Mouse (Mus musculus): Measurements from ENCODE around the gene Hs6st2. TPM values are rescaled to one million over a fixed set of nuclear protein-coding genes. Genes with fewer than 3 reads are reported as not detected.

The Hs6st2 gene
- polyA plus RNA-seq, 1 experiment from 2014 or later: 0.27 TPM

DNA sequence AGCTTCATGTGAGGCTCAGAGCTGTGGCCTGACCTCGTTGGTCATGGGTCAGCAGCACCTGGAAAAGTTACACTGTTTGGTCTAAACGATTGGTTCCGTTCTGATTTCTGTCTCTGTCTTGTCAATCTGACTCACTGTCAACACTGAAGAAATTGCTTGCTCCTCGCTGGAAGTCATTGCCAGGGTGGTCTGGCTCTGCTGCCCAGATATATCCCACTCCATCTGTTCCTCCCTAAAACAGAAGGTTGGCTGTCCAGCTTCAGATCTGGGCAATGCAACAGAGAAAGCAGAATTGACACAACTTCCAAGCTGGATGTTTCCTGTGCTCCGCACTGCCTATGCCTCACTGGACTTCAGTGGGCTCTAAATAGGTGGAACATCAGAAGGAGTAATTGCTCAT, 256.6 kb downstream of the Hs6st2 start:
- Histone ChIP-seq H3K9ac (replicated peaks) (no peak overlapping the region), H3K4me3 (ENCODE audit: low read depth, low read length) (no peak overlapping the region), H3K27ac (ENCODE audit: low read depth) (no peak overlapping the region), H3K4me1 (ENCODE audit: insufficient read depth) (no peaks in the 10 kb centered on the region), H3K36me3 (replicated peaks; ENCODE audit: insufficient read depth, low read length) (no peaks in the 10 kb centered on the region), H3K4me2 (ENCODE audit: low read depth, low read length) (no peak overlapping the region), H3K9me3 (ENCODE audit: low read length) (no peaks in the 10 kb centered on the region), H3K27me3 (ENCODE audit: insufficient read depth, low read length) (0 out of 2 replicates have a peak, but pooled peaks cover 3% of the 10 kb centered on the region)
- 80% methylated on average over 5 of the region's 5 CpGs for WGBS (ENCODE audit: insufficient replicate concordance)
- no peak for DNase-seq
- no peak for TF ChIP-seq CTCF (IDR thresholded peaks at IDR 0.05; ENCODE audit: low read depth)
- no peak for TF ChIP-seq EP300 (IDR thresholded peaks at IDR 0.05; ENCODE audit: low read depth)
- no peak for ATAC-seq

DNA sequence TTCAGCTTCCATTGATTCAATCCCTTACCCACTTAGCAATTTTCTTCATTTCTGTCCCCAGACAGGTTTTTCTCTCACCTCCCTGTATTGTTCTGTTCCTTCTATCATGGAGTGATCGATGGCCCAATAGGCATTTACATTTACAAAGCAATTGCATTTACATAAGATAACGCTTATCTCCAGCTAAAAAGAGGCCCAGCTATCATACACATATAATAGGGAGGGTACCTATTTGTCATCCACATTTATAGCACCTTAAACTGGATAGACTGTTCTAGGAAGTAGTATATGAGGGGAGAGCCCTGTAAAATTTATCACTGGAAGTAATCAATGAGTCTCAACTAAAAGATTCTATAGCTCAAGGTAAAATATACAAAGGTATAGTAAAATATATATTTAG, 271.4 kb downstream of the Hs6st2 start:
- Histone ChIP-seq H3K27ac (ENCODE audit: low read depth) (no peak overlapping the region), H3K36me3 (replicated peaks; ENCODE audit: insufficient read depth, low read length) (no peaks in the 10 kb centered on the region)

DNA sequence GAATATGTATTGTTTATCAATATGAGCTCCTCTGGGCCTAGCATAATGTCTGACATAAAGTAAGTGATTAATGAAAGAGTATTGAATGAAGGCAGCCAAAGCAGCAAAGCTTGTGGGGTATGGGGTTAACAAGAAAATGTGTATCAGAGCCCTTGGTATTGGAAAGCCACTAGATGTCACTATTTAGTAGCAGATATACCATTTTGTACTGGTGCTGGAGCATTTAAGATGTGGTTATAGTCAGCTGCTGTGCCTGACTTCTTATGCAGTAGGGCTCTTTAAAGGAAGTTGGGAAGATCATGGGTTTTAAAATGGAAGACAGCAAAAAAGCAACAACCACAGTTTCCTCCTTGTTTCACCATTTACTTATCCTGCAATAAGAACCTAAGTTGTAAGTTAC, 284.2 kb downstream of the Hs6st2 start:
- H3K27me3 ChIP-seq (ENCODE audit: insufficient read depth, low read length): 0 out of 2 replicates have a peak, but pooled peaks cover 2% of the 10 kb centered on the region
- no peaks in the 10 kb centered on the region for H3K4me1 ChIP-seq (ENCODE audit: insufficient read depth)
- TF ChIP-seq CTCF (IDR thresholded peaks at IDR 0.05; ENCODE audit: low read depth) (peak; percentile 55), EP300 (IDR thresholded peaks at IDR 0.05; ENCODE audit: low read depth) (no peak)
- no peak overlapping the region for H3K27ac ChIP-seq (ENCODE audit: low read depth)
- no peak overlapping the region for H3K9ac ChIP-seq (replicated peaks)
- no peaks in the 10 kb centered on the region for H3K36me3 ChIP-seq (replicated peaks; ENCODE audit: insufficient read depth, low read length)
- H3K9me3 ChIP-seq (ENCODE audit: low read length): no peaks in the 10 kb centered on the region
- DNase-seq (no peak), ATAC-seq (no peak)
- H3K4me2 ChIP-seq (ENCODE audit: low read depth, low read length): no peak overlapping the region
- H3K4me3 ChIP-seq (ENCODE audit: low read depth, low read length): no peak overlapping the region

More for the DNA sequence above, 271.4 kb downstream of the Hs6st2 start:
- Histone ChIP-seq H3K9ac (replicated peaks) (no peak overlapping the region), H3K4me2 (ENCODE audit: low read depth, low read length) (no peak overlapping the region), H3K4me1 (ENCODE audit: insufficient read depth) (no peaks in the 10 kb centered on the region), H3K27me3 (ENCODE audit: insufficient read depth, low read length) (no peaks in the 10 kb centered on the region), H3K9me3 (ENCODE audit: low read length) (no peaks in the 10 kb centered on the region), H3K4me3 (ENCODE audit: low read depth, low read length) (no peak overlapping the region)
- TF ChIP-seq EP300 (IDR thresholded peaks at IDR 0.05; ENCODE audit: low read depth) (no peak), CTCF (IDR thresholded peaks at IDR 0.05; ENCODE audit: low read depth) (no peak)
- 79% methylated on average over 2 of the region's 2 CpGs for WGBS (ENCODE audit: insufficient replicate concordance)
- no peak for ATAC-seq
- no peak for DNase-seq

DNA sequence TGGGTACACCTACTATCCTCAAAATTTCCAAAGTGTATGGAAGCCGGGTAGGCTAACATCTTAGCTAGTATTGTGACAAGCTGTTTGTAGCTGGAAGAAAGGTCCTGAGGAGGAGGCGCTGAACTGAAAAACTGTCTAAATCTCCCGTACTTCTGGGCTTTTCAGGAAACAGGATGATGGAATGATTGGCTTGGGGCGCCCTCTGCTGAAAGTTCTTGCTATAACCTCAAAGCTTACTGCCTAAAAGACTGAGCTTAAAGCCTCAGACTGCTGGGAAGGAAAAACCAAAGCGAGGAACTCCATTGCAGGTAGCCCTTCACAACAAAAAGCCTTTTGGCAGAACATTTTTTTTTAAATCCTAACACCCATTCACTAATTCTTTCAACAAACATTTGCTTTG, 307.0 kb downstream of the Hs6st2 start:
- no peak overlapping the region for H3K4me2 ChIP-seq (ENCODE audit: low read depth, low read length)
- no peaks in the 10 kb centered on the region for H3K36me3 ChIP-seq (replicated peaks; ENCODE audit: insufficient read depth, low read length)
- no peak overlapping the region for H3K9ac ChIP-seq (replicated peaks)
- H3K4me1 ChIP-seq (ENCODE audit: insufficient read depth): no peaks in the 10 kb centered on the region
- no peak overlapping the region for H3K4me3 ChIP-seq (ENCODE audit: low read depth, low read length)
- no peaks in the 10 kb centered on the region for H3K9me3 ChIP-seq (ENCODE audit: low read length)
- ATAC-seq (no peak), DNase-seq (peak; percentile 66)
- H3K27me3 ChIP-seq (ENCODE audit: insufficient read depth, low read length): 0 out of 2 replicates have a peak, but pooled peaks cover 2% of the 10 kb centered on the region
- H3K27ac ChIP-seq (ENCODE audit: low read depth): no peak overlapping the region
- TF ChIP-seq CTCF (IDR thresholded peaks at IDR 0.05; ENCODE audit: low read depth) (peak; percentile 66), EP300 (IDR thresholded peaks at IDR 0.05; ENCODE audit: low read depth) (no peak)
- 20% methylated on average over 5 of the region's 5 CpGs for WGBS (ENCODE audit: insufficient replicate concordance)

DNA sequence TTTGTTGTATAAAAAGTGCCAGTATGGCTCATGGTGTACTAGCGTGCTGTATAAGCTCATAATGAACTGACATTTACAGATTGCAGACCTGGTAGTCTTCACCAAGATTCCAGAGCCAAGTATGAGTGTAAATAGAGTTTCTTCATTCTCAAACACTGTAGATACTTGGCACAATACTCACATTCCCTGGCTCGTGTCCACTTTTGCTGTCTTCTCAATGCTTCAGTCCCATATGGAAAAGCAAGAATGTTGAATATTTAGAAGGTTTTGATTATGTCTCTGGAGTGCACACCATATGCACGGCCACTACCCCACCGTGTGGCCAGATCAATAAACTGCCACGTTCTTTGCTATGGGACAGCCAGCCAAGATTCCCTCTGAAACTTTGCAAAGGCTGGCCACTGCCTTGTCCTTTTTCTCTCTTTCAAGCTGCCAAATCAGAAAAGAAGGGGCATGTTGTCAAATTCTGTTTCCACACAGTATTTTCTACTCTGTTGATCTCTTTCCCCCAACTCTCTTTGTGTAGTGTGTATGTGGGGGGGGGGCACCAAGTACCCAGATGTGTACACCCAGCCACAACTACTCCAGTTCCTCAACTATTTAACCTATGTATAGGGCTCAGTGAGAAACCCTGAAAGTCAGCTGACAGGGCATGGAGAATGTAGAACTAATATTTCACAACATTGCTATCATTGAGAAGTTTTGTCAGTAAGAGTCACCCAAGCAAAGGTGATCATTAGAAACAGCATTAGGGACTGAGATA, 309.0 kb downstream of the Hs6st2 start:
- peak; percentile 17 for DNase-seq
- no peak for ATAC-seq
- H3K9ac ChIP-seq (replicated peaks): no peak overlapping the region
- H3K27ac ChIP-seq (ENCODE audit: low read depth): no peak overlapping the region
- no peak overlapping the region for H3K4me2 ChIP-seq (ENCODE audit: low read depth, low read length)
- H3K4me1 ChIP-seq (ENCODE audit: insufficient read depth): no peaks in the 10 kb centered on the region
- H3K9me3 ChIP-seq (ENCODE audit: low read length): no peaks in the 10 kb centered on the region
- peak; percentile 48 for TF ChIP-seq CTCF (IDR thresholded peaks at IDR 0.05; ENCODE audit: low read depth)
- TF ChIP-seq EP300 (IDR thresholded peaks at IDR 0.05; ENCODE audit: low read depth): no peak
- no peak overlapping the region for H3K4me3 ChIP-seq (ENCODE audit: low read depth, low read length)
- no peaks in the 10 kb centered on the region for H3K27me3 ChIP-seq (ENCODE audit: insufficient read depth, low read length)
- H3K36me3 ChIP-seq (replicated peaks; ENCODE audit: insufficient read depth, low read length): no peaks in the 10 kb centered on the region
- 42% methylated on average over 5 of the region's 5 CpGs for WGBS (ENCODE audit: insufficient replicate concordance)

DNA sequence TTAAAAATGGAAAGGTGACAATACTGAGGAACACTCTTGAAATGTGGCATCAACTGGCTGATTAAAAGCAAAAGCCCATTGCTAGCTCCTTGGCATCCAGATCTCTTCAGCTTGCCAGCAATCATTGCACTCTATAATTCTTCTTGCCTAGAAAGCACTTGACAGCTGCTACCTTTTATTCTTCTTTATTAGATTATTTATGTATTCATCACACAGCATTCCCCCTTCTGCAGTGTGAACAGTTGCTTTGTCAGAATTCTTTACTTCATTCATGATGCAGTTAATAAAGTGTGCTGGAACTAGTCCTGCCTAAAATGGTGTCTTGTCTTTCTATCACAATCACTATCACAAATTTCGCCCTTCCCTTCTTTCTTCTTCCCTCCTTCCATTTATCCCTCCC, 332.0 kb downstream of the Hs6st2 start:
- no peaks in the 10 kb centered on the region for H3K9me3 ChIP-seq (ENCODE audit: low read length)
- H3K4me3 ChIP-seq (ENCODE audit: low read depth, low read length): no peak overlapping the region
- TF ChIP-seq CTCF (IDR thresholded peaks at IDR 0.05; ENCODE audit: low read depth): no peak
- TF ChIP-seq EP300 (IDR thresholded peaks at IDR 0.05; ENCODE audit: low read depth): no peak
- no peaks in the 10 kb centered on the region for H3K36me3 ChIP-seq (replicated peaks; ENCODE audit: insufficient read depth, low read length)
- ATAC-seq: no peak
- DNase-seq: no peak
- no peaks in the 10 kb centered on the region for H3K4me1 ChIP-seq (ENCODE audit: insufficient read depth)
- no peak overlapping the region for H3K9ac ChIP-seq (replicated peaks)
- 0 out of 2 replicates have a peak, but pooled peaks cover 4% of the 10 kb centered on the region for H3K27me3 ChIP-seq (ENCODE audit: insufficient read depth, low read length)
- H3K27ac ChIP-seq (ENCODE audit: low read depth): no peak overlapping the region
- WGBS (ENCODE audit: insufficient replicate concordance): 78% methylated on average over 1 of the region's 1 CpGs
- no peak overlapping the region for H3K4me2 ChIP-seq (ENCODE audit: low read depth, low read length)
